Comparison of ENCODE assay signal across 11 mouse cellular contexts in genomic region chr10:117952116-117953025, GRCm38 (mm10).
DNase-seq lines count a peak whose midpoint lies in the region; ATAC-seq and TF ChIP-seq lines count a peak whose summit lies in the region.
"Had no signal": no experiment of that assay in that cellular context is flagged by ENCODE, and none has a peak within 500 bp of the region (broad histone marks: within the 10 kb centered on the region; RNA-seq: fewer than 3 reads in every experiment).

No protein-coding gene starts in this region.

- no peaks in the 10 kb centered on the region for H3K4me1 ChIP-seq in kidney, adult 2 months (ENCODE audit: control insufficient read depth, insufficient read depth, low read length)
- peaks cover 29% of the 10 kb centered on the region for H3K4me1 ChIP-seq in bone marrow macrophage, adult 2 months (ENCODE audit: control insufficient read depth, insufficient read depth, low read length)
- H3K4me1 ChIP-seq in midbrain, embryonic 15.5 days: no peaks in the 10 kb centered on the region

- H3K36me3 ChIP-seq in kidney, adult 2 months (ENCODE audit: control insufficient read depth, insufficient read depth, low read length): no peaks in the 10 kb centered on the region
- no peaks in the 10 kb centered on the region for H3K36me3 ChIP-seq in midbrain, embryonic 15.5 days (replicated peaks)

- no peak for DNase-seq in kidney, adult 2 months
- no peak for DNase-seq in kidney, adult 9 months
- peak; percentile 41 to 58 for DNase-seq in thymus, postnatal 10 days (ENCODE audit: low spot score in 2 of 2)
- no peak for DNase-seq in kidney, postnatal 10 days
- DNase-seq in right cerebral cortex, postnatal 14 days: no peak

- H3K4me2 ChIP-seq in midbrain, embryonic 15.5 days: no peak overlapping the region

- WGBS in kidney, adult 2 months: 63% methylated on average over 26 of the region's 26 CpGs
- WGBS in midbrain, embryonic 15.5 days: 81% methylated on average over 26 of the region's 26 CpGs

- peak; percentile 70 for ATAC-seq in megakaryocyte, adult 5-6 weeks (ENCODE audit: poor library complexity, severe bottlenecking)
- no peak for ATAC-seq in midbrain, embryonic 15.5 days (replicated peaks)
- ATAC-seq: Patski had no signal

- TF ChIP-seq POLR2A in kidney, adult 2 months (IDR thresholded peaks at IDR 0.05; ENCODE audit: low read depth, low read length): no peak
- no peak for TF ChIP-seq POLR2A in bone marrow macrophage, adult 2 months (IDR thresholded peaks at IDR 0.05; ENCODE audit: borderline replicate concordance, low read depth, low read length)

- 0 out of 2 replicates have a peak overlapping the region, but pooled peaks have one; percentile 8 for H3K4me3 ChIP-seq in kidney, adult 2 months (ENCODE audit: insufficient read depth, low read depth, low read length)
- no peak overlapping the region for H3K4me3 ChIP-seq in bone marrow macrophage, adult 2 months (ENCODE audit: insufficient read depth, low read length)
- H3K4me3 ChIP-seq in midbrain, embryonic 15.5 days: no peak overlapping the region
- H3K4me3 ChIP-seq: left cerebral cortex, adult 2 months; myocyte had no signal

- no peak for TF ChIP-seq CTCF in kidney, adult 2 months (conservative IDR thresholded peaks at IDR 0.05; ENCODE audit: insufficient read depth, insufficient read length, low read depth, low read length)
- no peak for TF ChIP-seq CTCF in bone marrow macrophage, adult 2 months (IDR thresholded peaks at IDR 0.05; ENCODE audit: low read depth, low read length)

- H3K9me3 ChIP-seq in midbrain, embryonic 15.5 days: no peaks in the 10 kb centered on the region

- no peak overlapping the region for H3K27ac ChIP-seq in kidney, adult 2 months (ENCODE audit: insufficient read depth, low read depth, low read length)
- H3K27ac ChIP-seq in bone marrow macrophage, adult 2 months (ENCODE audit: insufficient read depth, low read depth, low read length): peak overlapping the region; percentile 65
- no peak overlapping the region for H3K27ac ChIP-seq in midbrain, embryonic 15.5 days
- H3K27ac ChIP-seq: left cerebral cortex, adult 2 months had no signal

- H3K27me3 ChIP-seq in kidney, adult 2 months (replicated peaks; ENCODE audit: control insufficient read depth, insufficient read depth, low read length): no peaks in the 10 kb centered on the region
- H3K27me3 ChIP-seq in midbrain, embryonic 15.5 days (replicated peaks): no peaks in the 10 kb centered on the region
- H3K27me3 ChIP-seq: Patski had no signal

- no peak overlapping the region for H3K9ac ChIP-seq in midbrain, embryonic 15.5 days

Comparison
In these comparisons a context has a peak if more than half of its experiments do, and no peak if none do; other contexts are left out.
1. DNase-seq: peak in thymus, postnatal 10 days (2 of 2); none in kidney, adult 2 months (single experiment), kidney, adult 9 months (single experiment), kidney, postnatal 10 days (single experiment) and right cerebral cortex, postnatal 14 days (single experiment).